Mouse (Mus musculus) hematopoietic stem cell, adult 5-6 weeks (primary cell): Measurements from ENCODE around the gene Olfr794. TPM values are rescaled to one million over a fixed set of nuclear protein-coding genes. Genes with fewer than 3 reads are reported as not detected.

Source experiments
- ATAC-seq, 2 experiments: fragments of 125-278 bp in 1 of 2; replicated peaks in 1 of 2; 2 replicates each; pipeline ENCODE4 v1.8.0; 2016 to 2017; ENCODE audit warnings: inconsistent platforms in 2 of 2, mild to moderate bottlenecking in 2 of 2, moderate number of reproducible peaks in 2 of 2, low read depth in 1 of 2, moderate TSS enrichment in 1 of 2; ENCODE audit not compliant: low FRiP score in 2 of 2, poor library complexity in 2 of 2, severe bottlenecking in 2 of 2, insufficient read depth in 1 of 2, low TSS enrichment in 1 of 2
- total RNA-seq: library from RNA; stranded (forward); fragments of 172-1452, 232-1000 nt; gene quantifications from 2 replicates; pipeline ENCODE4 v1.2.3, GENCODE M21; 2017

Olfr794 gene
- not detected in 2 replicates for total RNA-seq

DNA sequence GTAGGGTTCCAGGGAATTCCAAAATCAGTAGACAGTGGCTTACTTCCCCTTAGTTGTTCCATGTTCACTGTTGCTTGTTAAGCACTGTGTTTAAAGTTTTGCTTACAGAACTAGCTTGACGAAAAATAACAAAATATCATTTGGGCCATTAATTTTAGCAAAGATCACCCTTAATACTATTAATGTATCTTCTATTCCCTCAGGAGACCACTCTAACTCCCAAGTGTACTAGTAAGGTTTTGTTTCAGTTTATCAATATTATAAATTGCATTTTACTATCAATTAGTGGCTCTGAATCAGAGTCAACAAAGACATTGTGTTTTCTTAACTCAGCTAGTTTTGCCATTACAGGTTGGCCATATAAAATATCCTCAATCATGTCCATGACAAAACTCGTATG is at the start of gene Olfr794:
Olfr794 (plus strand) TSS at position 301 of the 400 bp plus-strand sequence.
- ATAC-seq, result no peak

DNA sequence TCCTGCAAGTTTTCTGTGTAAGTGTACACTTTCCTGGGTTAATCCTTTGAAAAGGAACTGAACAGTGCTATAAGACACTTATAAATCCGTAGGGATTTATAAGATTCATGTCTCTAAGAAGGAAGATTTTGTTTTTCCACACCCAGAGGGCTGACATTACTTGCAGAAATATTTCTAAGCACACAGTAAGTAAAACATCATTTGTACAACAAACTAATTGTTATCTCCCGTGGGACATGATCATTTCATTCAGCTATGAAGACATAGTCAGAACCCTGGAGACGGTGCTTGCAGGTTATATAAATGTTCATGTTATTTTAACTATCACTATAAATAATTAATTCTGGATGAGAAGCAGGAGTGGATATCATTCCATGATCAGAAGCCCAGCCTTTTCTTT is 46.0 kb upstream of the Olfr794 start, which contains the start of gene Olfr791:
Olfr791 (plus strand) TSS at position 301 of the 400 bp plus-strand sequence.
- ATAC-seq, result no peak

DNA sequence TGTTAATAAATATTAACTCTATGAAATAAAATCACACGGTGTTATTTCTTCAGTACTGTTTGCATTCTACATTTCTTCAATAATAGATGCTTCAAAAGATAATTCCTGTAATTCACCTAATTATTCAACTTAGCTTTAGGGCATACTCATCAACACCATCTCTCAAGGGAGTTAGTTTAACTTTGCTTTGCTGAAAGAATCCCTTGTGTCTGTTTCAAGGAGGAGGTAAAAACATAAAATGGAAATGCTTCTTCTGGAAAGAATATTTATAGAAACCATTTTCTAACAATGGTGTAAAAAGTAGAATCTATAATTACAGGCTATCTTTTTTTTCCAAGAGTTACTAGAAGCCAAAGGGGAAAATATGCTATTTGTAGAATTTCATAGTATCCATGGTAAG is 28.6 kb upstream of the Olfr794 start, which contains the start of gene Olfr792:
Olfr792 (plus strand) TSS at position 301 of the 400 bp plus-strand sequence.
- ATAC-seq, result no peak

DNA sequence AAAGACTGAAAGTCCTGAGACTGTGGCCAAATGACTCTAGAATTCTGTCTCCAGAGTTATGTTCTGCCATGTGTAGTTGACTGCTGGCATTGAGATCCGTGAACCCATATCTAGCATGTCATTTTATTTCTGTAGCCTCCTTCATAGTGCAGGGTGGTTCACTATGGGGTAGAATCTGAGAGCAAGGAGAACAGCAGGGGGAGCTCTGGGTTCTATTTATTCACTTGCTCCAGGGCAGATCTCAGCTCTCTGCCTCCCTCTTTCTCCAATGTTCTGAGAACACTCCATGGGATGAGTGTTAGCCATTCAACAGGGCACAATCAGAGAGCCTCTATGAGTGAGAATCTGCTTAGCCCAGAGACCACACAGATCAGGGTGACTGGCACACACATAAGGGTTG is 18.1 kb upstream of the Olfr794 start:
- no peak for ATAC-seq

DNA sequence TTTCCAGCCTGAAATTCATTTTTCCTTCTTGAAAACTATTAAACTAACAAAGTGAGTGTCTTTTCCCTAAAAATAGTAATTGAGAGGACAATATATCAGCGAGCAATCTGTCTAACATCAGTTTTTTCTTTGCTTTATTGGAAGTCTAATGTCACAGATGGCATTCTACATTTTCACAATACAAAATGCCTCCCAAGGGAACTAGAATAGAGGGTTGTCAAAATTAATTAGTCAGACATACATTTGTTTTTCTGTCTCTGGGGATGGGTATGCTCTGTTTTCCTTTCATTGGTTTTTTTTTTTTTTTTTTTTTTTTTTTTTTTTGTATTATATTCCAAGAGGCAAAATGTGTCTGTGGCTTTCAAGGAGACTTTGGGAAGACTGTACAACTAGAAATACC is 9.6 kb downstream of the Olfr794 start:
- no peak for ATAC-seq

DNA sequence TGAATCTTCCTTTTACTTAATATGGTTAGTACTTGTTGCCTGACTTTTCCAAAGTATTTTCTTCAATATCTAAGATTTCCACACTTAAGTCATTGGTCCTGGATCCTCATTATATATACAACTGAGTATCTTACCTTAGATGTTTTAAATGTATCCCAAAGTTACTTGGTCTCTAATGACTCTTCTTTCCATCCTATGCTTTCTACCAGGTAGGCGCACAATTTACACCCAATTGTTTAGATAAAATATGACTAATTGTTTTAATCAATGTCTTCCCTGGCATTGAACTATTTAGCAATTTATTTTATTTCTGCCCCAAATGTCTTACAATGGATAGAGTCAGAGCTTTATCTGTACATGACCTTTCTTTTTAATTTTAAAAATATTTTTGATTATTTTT is 45.0 kb downstream of the Olfr794 start, which contains the start of gene Olfr796:
Olfr796 (minus strand) TSS at position 101 of the 400 bp plus-strand sequence.
- ATAC-seq, result no peak

DNA sequence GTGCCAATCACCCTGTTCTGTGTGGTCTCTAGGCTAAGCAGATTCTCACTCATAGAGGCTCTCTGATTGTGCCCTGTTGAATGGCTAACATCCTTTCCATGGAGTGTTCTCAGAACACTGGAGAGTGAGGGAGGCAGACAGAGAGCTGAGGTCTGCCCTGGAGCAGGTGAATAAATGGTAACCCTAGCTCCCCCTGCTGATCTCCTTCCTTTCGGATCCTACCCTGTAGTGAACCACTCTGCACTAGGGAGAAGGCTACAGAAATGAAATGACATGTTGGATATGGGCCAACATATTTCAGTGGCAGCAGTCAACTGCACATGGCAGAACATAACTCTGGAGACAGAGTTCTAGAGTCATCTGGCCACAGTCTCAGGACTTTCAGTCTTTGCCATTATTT is 54.3 kb downstream of the Olfr794 start:
- no peak for ATAC-seq

Other genes starting within 250 kb of the Olfr794 start
- gene Olfr780, start 249.5 kb upstream of the Olfr794 start, total RNA-seq, result not detected in 2 replicates
- not detected in 2 replicates for gene Olfr781, start 238.8 kb upstream of the Olfr794 start, total RNA-seq
- not detected in 2 replicates for gene Olfr782, start 218.8 kb upstream of the Olfr794 start, total RNA-seq
- gene Olfr784, start 183.6 kb upstream of the Olfr794 start, total RNA-seq, result not detected in 2 replicates
- not detected in 2 replicates for gene Olfr785, start 162.2 kb upstream of the Olfr794 start, total RNA-seq
- gene Olfr786, start 140.3 kb upstream of the Olfr794 start, total RNA-seq, result not detected in 2 replicates
- not detected in 2 replicates for gene Olfr787, start 105.8 kb upstream of the Olfr794 start, total RNA-seq
- not detected in 2 replicates for gene Olfr788, start 96.7 kb upstream of the Olfr794 start, total RNA-seq
- not detected in 2 replicates for gene Olfr789, start 82.9 kb upstream of the Olfr794 start, total RNA-seq
- not detected in 2 replicates for gene Olfr790, start 69.2 kb upstream of the Olfr794 start, total RNA-seq
- not detected in 2 replicates for gene Olfr791, start 45.9 kb upstream of the Olfr794 start, total RNA-seq
- gene Olfr792, start 28.5 kb upstream of the Olfr794 start, total RNA-seq, result not detected in 2 replicates
- not detected in 2 replicates for gene Olfr796, start 44.9 kb downstream of the Olfr794 start, total RNA-seq
- gene Olfr798, start 60.3 kb downstream of the Olfr794 start, total RNA-seq, result not detected in 2 replicates
- gene Olfr799, start 69.8 kb downstream of the Olfr794 start, total RNA-seq, result not detected in 2 replicates
- gene Olfr800, start 90.0 kb downstream of the Olfr794 start, total RNA-seq, result 0.25 TPM in 1 of 2 replicates, not detected in the other
- gene Olfr801, start 106.2 kb downstream of the Olfr794 start, total RNA-seq, result not detected in 2 replicates
- gene Olfr802, start 120.5 kb downstream of the Olfr794 start, total RNA-seq, result not detected in 2 replicates
- not detected in 2 replicates for gene Olfr803, start 126.6 kb downstream of the Olfr794 start, total RNA-seq
- gene Olfr804, start 135.6 kb downstream of the Olfr794 start, total RNA-seq, result not detected in 2 replicates
- not detected in 2 replicates for gene Olfr805, start 161.7 kb downstream of the Olfr794 start, total RNA-seq
- not detected in 2 replicates for gene Olfr806, start 174.3 kb downstream of the Olfr794 start, total RNA-seq
- not detected in 2 replicates for gene Olfr807, start 190.1 kb downstream of the Olfr794 start, total RNA-seq
- not detected in 2 replicates for gene Olfr808, start 197.8 kb downstream of the Olfr794 start, total RNA-seq
- not detected in 2 replicates for gene Olfr809, start 207.0 kb downstream of the Olfr794 start, total RNA-seq
- gene Olfr810, start 227.3 kb downstream of the Olfr794 start, total RNA-seq, result not detected in 2 replicates
- gene Olfr811, start 236.7 kb downstream of the Olfr794 start, total RNA-seq, result not detected in 2 replicates